Mouse (Mus musculus): ENCODE measurements around the gene Rbm19.

DNA sequence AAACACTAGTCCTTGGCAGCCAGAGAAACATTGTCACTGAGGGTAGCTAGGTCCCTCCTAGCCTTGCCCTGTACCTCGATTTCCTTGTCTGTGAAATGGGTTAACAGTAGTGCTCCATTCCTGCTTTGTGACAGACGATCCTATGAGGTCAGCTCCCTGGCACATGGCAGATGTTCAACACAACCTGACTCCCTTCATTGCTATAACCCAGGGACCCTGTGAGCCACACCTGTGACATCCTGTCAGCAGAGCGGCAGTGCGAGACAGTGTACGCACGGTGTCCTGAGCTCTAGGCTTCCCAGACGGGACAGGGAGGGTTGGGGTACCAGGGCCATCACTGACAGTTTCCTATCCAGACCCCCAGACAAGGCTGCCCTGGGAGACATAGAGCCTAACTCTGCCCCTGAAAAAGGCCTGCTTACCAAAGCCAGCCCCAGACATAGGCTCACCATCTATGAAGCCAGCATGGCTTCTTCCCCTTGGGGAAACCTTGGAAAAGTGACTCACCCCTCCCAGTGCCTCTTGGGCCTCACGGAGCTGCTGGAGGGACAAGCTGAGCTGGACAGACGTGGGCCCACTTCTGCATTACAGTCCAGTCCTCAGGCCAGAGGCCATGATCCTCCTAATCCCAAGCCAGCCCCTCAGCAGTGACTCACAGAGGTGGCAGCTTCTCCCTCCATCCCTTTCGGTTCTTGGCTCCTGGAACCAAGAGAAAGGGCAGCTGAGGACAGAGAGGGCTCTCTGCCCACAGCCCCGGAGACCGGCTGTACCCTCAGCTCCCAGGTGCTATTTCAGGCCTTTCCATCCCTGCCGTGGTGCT is 60.2 kb downstream of the Rbm19 start:
- TF ChIP-seq GATA1 (IDR thresholded peaks at IDR 0.05; ENCODE audit: borderline replicate concordance, low read length), result no peak
- no peak for TF ChIP-seq FLI1 (IDR thresholded peaks at IDR 0.05; ENCODE audit: low read length)

All from megakaryocyte, embryonic 14.5 days (primary cell).